Mouse (Mus musculus) stomach, postnatal 0 days (tissue): ENCODE measurements around the gene Slco2a1. TPM values are rescaled to one million over a fixed set of nuclear protein-coding genes. Genes with fewer than 3 reads are reported as not detected.

Experiments used
- ATAC-seq: fragments of 200-750 bp; cut with Nextera tagmentation; 2 replicates; pipeline ENCODE4 v1.8.0; 2017; ENCODE audit not compliant: low FRiP score, low TSS enrichment
- DNase-seq: peaks from one replicate; pipeline ENCODE4 v3.0.0-alpha.2; 2016; ENCODE audit warnings: low spot score
- H3K27ac ChIP-seq: fragments of 300-500 bp; sonication (generic); replicated peaks from 2 replicates; pipeline ENCODE4 v1.5.1; 2014; ENCODE audit warnings: mild to moderate bottlenecking, control low read depth
- H3K27me3 ChIP-seq: fragments of 300-500 bp; sonication (generic); 2 replicates; pipeline ENCODE4 v1.6.1; 2014; ENCODE audit warnings: low read length; ENCODE audit not compliant: control insufficient read depth, insufficient read depth
- H3K36me3 ChIP-seq: fragments of 300-500 bp; sonication (generic); 2 replicates; pipeline ENCODE4 v1.6.1; 2014; ENCODE audit warnings: low read length, mixed read lengths; ENCODE audit not compliant: control insufficient read depth, insufficient read depth
- H3K4me1 ChIP-seq: fragments of 300-500 bp; sonication (generic); replicated peaks from 2 replicates; pipeline ENCODE4 v1.6.1; 2014; ENCODE audit warnings: antibody characterized with exemption; ENCODE audit not compliant: control insufficient read depth, insufficient read depth
- H3K4me2 ChIP-seq: fragments of 300-500 bp; sonication (generic); replicated peaks from 2 replicates; pipeline ENCODE4 v1.6.1; 2014; ENCODE audit warnings: low read depth, mild to moderate bottlenecking, control low read depth, moderate library complexity
- H3K4me3 ChIP-seq: fragments of 300-500 bp; sonication (generic); 2 replicates; pipeline ENCODE4 v1.5.1; 2014; ENCODE audit warnings: low read depth, low read length, control low read depth
- H3K9ac ChIP-seq: fragments of 300-500 bp; sonication (generic); 2 replicates; pipeline ENCODE4 v1.6.1; 2014; ENCODE audit warnings: mild to moderate bottlenecking, low read length, control low read depth, mixed read lengths
- H3K9me3 ChIP-seq: fragments of 300-500 bp; sonication (generic); 2 replicates; pipeline ENCODE4 v1.6.1; 2016; ENCODE audit warnings: low read length; ENCODE audit not compliant: control insufficient read depth
- CTCF ChIP-seq: IDR thresholded peaks from 2 replicates; pipeline ENCODE4 v1.5.1; 2016; ENCODE audit warnings: antibody characterized with exemption, low read depth, mild to moderate bottlenecking, moderate library complexity
- EP300 ChIP-seq: optimal IDR thresholded peaks from 2 replicates; pipeline ENCODE3; 2016; ENCODE audit warnings: antibody characterized with exemption
- WGBS: fragments of 180-500 bp; shearing (Covaris S2); extraction: QIAGEN DNeasy Blood & Tissue Kit; methylation state at CpG from one replicate; pipeline ENCODE4 v1.1.7; 2014; 5-methylcytosine and 5-hydroxymethylcytosine counted together
- polyA plus RNA-seq: library from polyadenylated mRNA; unstranded; fragments of >200 nt; fragmentation: Nextera tagmentation; extraction: Ambion mirVana; gene quantifications from 2 replicates; pipeline ENCODE4 v1.2.1, GENCODE M21; 2015

The Slco2a1 gene
- polyA plus RNA-seq, 1 experiment from 2014 or later = 22.3 TPM

- 65% methylated on average over 2 of the region's 2 CpGs for WGBS
- no peak overlapping the region for H3K9ac ChIP-seq
- H3K27ac ChIP-seq = no peak overlapping the region
- no peaks in the 10 kb centered on the region for H3K36me3 ChIP-seq
- no peaks in the 10 kb centered on the region for H3K9me3 ChIP-seq
- no peak for DNase-seq
- TF ChIP-seq CTCF (no peak), EP300 (no peak)
- H3K27me3 ChIP-seq = no peaks in the 10 kb centered on the region
- ATAC-seq = no peak
- no peak overlapping the region for H3K4me3 ChIP-seq
- H3K4me1 ChIP-seq = no peaks in the 10 kb centered on the region
- no peak overlapping the region for H3K4me2 ChIP-seq
Observed at GRCm38 (mm10) chr9:102972393-102973050, 16.0 kb upstream of the Slco2a1 start.

- no peak overlapping the region for H3K9ac ChIP-seq
- H3K4me1 ChIP-seq = 0 out of 2 replicates have a peak, but pooled peaks cover 3% of the 10 kb centered on the region
- no peak for DNase-seq
- 95% methylated on average over 2 of the region's 2 CpGs for WGBS
- no peak for ATAC-seq
- no peak for TF ChIP-seq EP300
- no peak for TF ChIP-seq CTCF
- no peak overlapping the region for H3K4me3 ChIP-seq
- H3K4me2 ChIP-seq = no peak overlapping the region
- no peaks in the 10 kb centered on the region for H3K9me3 ChIP-seq
- no peaks in the 10 kb centered on the region for H3K36me3 ChIP-seq
- no peak overlapping the region for H3K27ac ChIP-seq
- no peaks in the 10 kb centered on the region for H3K27me3 ChIP-seq
Observed at GRCm38 (mm10) chr9:102975887-102976286, 12.6 kb upstream of the Slco2a1 start.

GRCm38 (mm10) chr9:102977090-102977489 is 11.4 kb upstream of the Slco2a1 start:
- Histone ChIP-seq H3K36me3 (no peaks in the 10 kb centered on the region), H3K4me3 (no peak overlapping the region), H3K27me3 (no peaks in the 10 kb centered on the region), H3K4me2 (no peak overlapping the region), H3K9ac (no peak overlapping the region), H3K9me3 (no peaks in the 10 kb centered on the region), H3K4me1 (0 out of 2 replicates have a peak, but pooled peaks cover 3% of the 10 kb centered on the region), H3K27ac (no peak overlapping the region)
- DNase-seq (no peak), ATAC-seq (no peak; the same call in 1 of the 2 replicates)
- TF ChIP-seq EP300 = no peak
- TF ChIP-seq CTCF = no peak
- 39% methylated on average over 1 of the region's 1 CpGs for WGBS

- ATAC-seq = no peak
- H3K27me3 ChIP-seq = no peaks in the 10 kb centered on the region
- H3K4me2 ChIP-seq = no peak overlapping the region
- no peak for DNase-seq
- H3K36me3 ChIP-seq = no peaks in the 10 kb centered on the region
- H3K9me3 ChIP-seq = no peaks in the 10 kb centered on the region
- H3K27ac ChIP-seq = no peak overlapping the region
- TF ChIP-seq EP300 = no peak
- TF ChIP-seq CTCF = no peak
- WGBS = 44% methylated on average over 9 of the region's 9 CpGs
- H3K4me1 ChIP-seq = 0 out of 2 replicates have a peak, but pooled peaks cover 3% of the 10 kb centered on the region
- no peak overlapping the region for H3K9ac ChIP-seq
- no peak overlapping the region for H3K4me3 ChIP-seq
Observed at GRCm38 (mm10) chr9:102977791-102978492, 10.6 kb upstream of the Slco2a1 start.

GRCm38 (mm10) chr9:102979011-102979700 is 9.4 kb upstream of the Slco2a1 start:
- 81% methylated on average over 3 of the region's 3 CpGs for WGBS
- H3K4me1 ChIP-seq = 0 out of 2 replicates have a peak, but pooled peaks cover 3% of the 10 kb centered on the region
- H3K36me3 ChIP-seq = no peaks in the 10 kb centered on the region
- H3K9me3 ChIP-seq = no peaks in the 10 kb centered on the region
- H3K4me2 ChIP-seq = no peak overlapping the region
- no peak for DNase-seq
- no peak overlapping the region for H3K4me3 ChIP-seq
- no peaks in the 10 kb centered on the region for H3K27me3 ChIP-seq
- no peak overlapping the region for H3K9ac ChIP-seq
- no peak for ATAC-seq
- H3K27ac ChIP-seq = no peak overlapping the region
- no peak for TF ChIP-seq EP300
- TF ChIP-seq CTCF = no peak
